10 mouse cellular contexts compared by ENCODE assay signal in genomic region chr7:130263233-130263594, GRCm38 (mm10).
DNase-seq lines count a peak whose midpoint lies in the region; ATAC-seq and TF ChIP-seq lines count a peak whose summit lies in the region.
"Had no signal": no experiment of that assay in that cellular context is flagged by ENCODE, and none has a peak within 500 bp of the region (broad histone marks: within the 10 kb centered on the region; RNA-seq: fewer than 3 reads in every experiment).

No protein-coding gene starts in this region.

- H3K9me3 ChIP-seq in heart, embryonic 13.5 days: no peaks in the 10 kb centered on the region
- H3K9me3 ChIP-seq in embryonic facial prominence, embryonic 11.5 days (replicated peaks; ENCODE audit: control insufficient read depth, low read length): no peaks in the 10 kb centered on the region
- H3K9me3 ChIP-seq in hindbrain, postnatal 0 days (ENCODE audit: low read length): no peaks in the 10 kb centered on the region
- H3K9me3 ChIP-seq in midbrain, embryonic 14.5 days (ENCODE audit: control insufficient read depth, low read length): no peaks in the 10 kb centered on the region

- DNase-seq in heart, adult 8-10 months (ENCODE audit: low spot score): no peak
- DNase-seq in embryonic facial prominence, embryonic 11.5 days (ENCODE audit: low spot score): no peak
- no peak for DNase-seq in hindbrain, postnatal 0 days (ENCODE audit: low spot score)
- DNase-seq in midbrain, embryonic 14.5 days: peak; percentile 32
- DNase-seq in cerebellum, adult 11-12 months: no peak
- DNase-seq: B cell, adult 2 months; cerebellum, adult 18-20 months had no signal

- peak overlapping the region; percentile 73 for H3K4me3 ChIP-seq in heart, embryonic 13.5 days
- H3K4me3 ChIP-seq in embryonic facial prominence, embryonic 11.5 days (ENCODE audit: low read depth, low read length): peak overlapping the region; percentile 83
- peak overlapping the region; percentile 67 for H3K4me3 ChIP-seq in hindbrain, postnatal 0 days (ENCODE audit: low read length)
- peak overlapping the region; percentile 62 for H3K4me3 ChIP-seq in midbrain, embryonic 14.5 days (replicated peaks; ENCODE audit: low read depth, low read length)

- 61% methylated on average over 4 of the region's 4 CpGs for WGBS in heart, embryonic 13.5 days
- WGBS in embryonic facial prominence, embryonic 11.5 days: 36% methylated on average over 4 of the region's 4 CpGs
- WGBS in hindbrain, postnatal 0 days: 25% methylated on average over 4 of the region's 4 CpGs
- 10% methylated on average over 4 of the region's 4 CpGs for WGBS in midbrain, embryonic 14.5 days

- H3K4me2 ChIP-seq in heart, embryonic 13.5 days: peak overlapping the region; percentile 87
- peak overlapping the region; percentile 88 for H3K4me2 ChIP-seq in embryonic facial prominence, embryonic 11.5 days (ENCODE audit: low read depth, low read length)
- H3K4me2 ChIP-seq in hindbrain, postnatal 0 days (ENCODE audit: low read depth, low read length): peak overlapping the region; percentile 91
- H3K4me2 ChIP-seq in midbrain, embryonic 14.5 days (ENCODE audit: low read length): peak overlapping the region; percentile 95

- H3K4me1 ChIP-seq in heart, embryonic 13.5 days: peaks cover 72% of the 10 kb centered on the region
- peaks cover 11% of the 10 kb centered on the region for H3K4me1 ChIP-seq in embryonic facial prominence, embryonic 11.5 days (ENCODE audit: control insufficient read depth, insufficient read depth, low read length)
- H3K4me1 ChIP-seq in hindbrain, postnatal 0 days (ENCODE audit: insufficient read depth, low read length): peaks cover 23% of the 10 kb centered on the region
- H3K4me1 ChIP-seq in midbrain, embryonic 14.5 days (ENCODE audit: control insufficient read depth, insufficient read depth, low read length): peaks cover 68% of the 10 kb centered on the region

- peaks cover 15% of the 10 kb centered on the region; the same call in 1 of the 2 replicates for H3K27me3 ChIP-seq in heart, embryonic 13.5 days (replicated peaks)
- no peaks in the 10 kb centered on the region for H3K27me3 ChIP-seq in embryonic facial prominence, embryonic 11.5 days (ENCODE audit: control insufficient read depth, insufficient read depth, low read length)
- H3K27me3 ChIP-seq in hindbrain, postnatal 0 days (ENCODE audit: insufficient read depth, low read length): no peaks in the 10 kb centered on the region
- H3K27me3 ChIP-seq in midbrain, embryonic 14.5 days (ENCODE audit: control insufficient read depth, insufficient read depth, low read length): peaks cover 6% of the 10 kb centered on the region; the same call in 1 of the 2 replicates

- ATAC-seq in heart, embryonic 13.5 days (ENCODE audit: extremely low read depth, insufficient number of reproducible peaks, low FRiP score, low TSS enrichment): no peak
- no peak for ATAC-seq in embryonic facial prominence, embryonic 11.5 days (replicated peaks; ENCODE audit: insufficient number of reproducible peaks, low FRiP score, low TSS enrichment, low read depth)
- no peak for ATAC-seq in hindbrain, postnatal 0 days
- no peak for ATAC-seq in midbrain, embryonic 14.5 days (ENCODE audit: low FRiP score, low TSS enrichment)
- no peak for ATAC-seq in megakaryocyte progenitor cell, adult 5-6 weeks (replicated peaks; ENCODE audit: poor library complexity)
- no peak for ATAC-seq in frontal cortex, adult (ENCODE audit: low TSS enrichment)

- H3K27ac ChIP-seq in heart, embryonic 13.5 days (replicated peaks): peak overlapping the region; percentile 57; the same call in 1 of the 2 replicates
- 0 out of 2 replicates have a peak overlapping the region, but pooled peaks have one; percentile 47 for H3K27ac ChIP-seq in embryonic facial prominence, embryonic 11.5 days (replicated peaks; ENCODE audit: low read depth, low read length)
- H3K27ac ChIP-seq in hindbrain, postnatal 0 days: peak overlapping the region; percentile 72; the same call in 1 of the 2 replicates
- 0 out of 2 replicates have a peak overlapping the region, but pooled peaks have one; percentile 76 for H3K27ac ChIP-seq in midbrain, embryonic 14.5 days (replicated peaks; ENCODE audit: low read depth, low read length)

- no peak for TF ChIP-seq CTCF in hindbrain, postnatal 0 days (IDR thresholded peaks at IDR 0.05; ENCODE audit: low read depth)

- peak overlapping the region; percentile 88 for H3K9ac ChIP-seq in heart, embryonic 13.5 days
- peak overlapping the region; percentile 84 for H3K9ac ChIP-seq in embryonic facial prominence, embryonic 11.5 days (replicated peaks; ENCODE audit: low read length)
- H3K9ac ChIP-seq in hindbrain, postnatal 0 days (replicated peaks; ENCODE audit: low read length): no peak overlapping the region
- H3K9ac ChIP-seq in midbrain, embryonic 14.5 days (replicated peaks; ENCODE audit: low read length): no peak overlapping the region; the same call in 1 of the 2 replicates

- H3K36me3 ChIP-seq in heart, embryonic 13.5 days: peaks cover 7% of the 10 kb centered on the region
- no peaks in the 10 kb centered on the region; the same call in 1 of the 2 replicates for H3K36me3 ChIP-seq in embryonic facial prominence, embryonic 11.5 days (replicated peaks; ENCODE audit: control insufficient read depth, insufficient read depth, low read depth, low read length)
- H3K36me3 ChIP-seq in hindbrain, postnatal 0 days (ENCODE audit: insufficient read depth, low read length): no peaks in the 10 kb centered on the region
- H3K36me3 ChIP-seq in midbrain, embryonic 14.5 days (ENCODE audit: control insufficient read depth, insufficient read depth, low read length): no peaks in the 10 kb centered on the region

Comparison
In these comparisons a context has a peak if more than half of its experiments do, and no peak if none do; other contexts are left out.
1. H3K9ac ChIP-seq: peak in heart, embryonic 13.5 days (single experiment) and embryonic facial prominence, embryonic 11.5 days (single experiment); none in hindbrain, postnatal 0 days (single experiment) and midbrain, embryonic 14.5 days (single experiment).
2. Peak in every context shown above with its lines, with median percentiles within 50 percentile points of each other: H3K27ac ChIP-seq, H3K4me2 ChIP-seq and H3K4me3 ChIP-seq.